Mouse (Mus musculus) myocyte (in vitro differentiated cells): ENCODE measurements around the gene Baz2b.

Experiments used
- E2F4 ChIP-seq: IDR thresholded peaks from one replicate; pipeline ENCODE4 v1.6.1; 2011; ENCODE audit warnings: mild to moderate bottlenecking, control low read depth, moderate library complexity; ENCODE audit not compliant: insufficient read depth
- POLR2A ChIP-seq: IDR thresholded peaks from one replicate; pipeline ENCODE4 v1.6.1; 2011; ENCODE audit warnings: low read depth, mild to moderate bottlenecking, control low read depth, moderate library complexity; ENCODE audit not compliant: insufficient read length
- SRF ChIP-seq: IDR thresholded peaks from one replicate; pipeline ENCODE4 v1.6.1; 2011; ENCODE audit warnings: low read depth; ENCODE audit not compliant: control insufficient read depth, insufficient read length
- TCF3 ChIP-seq: IDR thresholded peaks from one replicate; pipeline ENCODE4 v1.6.1; 2011; ENCODE audit warnings: low read depth, control low read depth; ENCODE audit not compliant: insufficient read length
- USF1 ChIP-seq: IDR thresholded peaks from one replicate; pipeline ENCODE4 v1.6.1; 2011; ENCODE audit warnings: low read depth, mild to moderate bottlenecking, control low read depth, moderate library complexity

GRCm38 (mm10) chr2:60049351-60049750 lies 160.3 kb downstream of the Baz2b start:
- no peak for TF ChIP-seq POLR2A
- no peak for TF ChIP-seq USF1
- no peak for TF ChIP-seq E2F4
- TF ChIP-seq TCF3, result no peak
- TF ChIP-seq SRF, result no peak
